Mouse (Mus musculus) forebrain, embryonic 11.5 days (tissue): Measurements from ENCODE around the gene Rybp. TPM values are rescaled to one million over a fixed set of nuclear protein-coding genes. Genes with fewer than 3 reads are reported as not detected.

ENCODE experiments used
- ATAC-seq: fragments of 200-750 bp; cut with Nextera tagmentation; replicated peaks from 2 replicates; pipeline ENCODE4 v1.8.0; 2017; ENCODE audit warnings: moderate TSS enrichment; ENCODE audit not compliant: low FRiP score
- DNase-seq: peaks from one replicate; pipeline ENCODE4 v3.0.0-alpha.2; 2017; ENCODE audit warnings: low spot score
- H3K27ac ChIP-seq: fragments of 300-500 bp; sonication (generic); 2 replicates; pipeline ENCODE4 v1.5.1; 2014; ENCODE audit warnings: low read depth, low read length
- H3K27me3 ChIP-seq: fragments of 300-500 bp; sonication (generic); 2 replicates; pipeline ENCODE4 v1.6.1; 2014; ENCODE audit warnings: mild to moderate bottlenecking, low read length, mixed read lengths; ENCODE audit not compliant: control insufficient read depth, insufficient read depth
- H3K36me3 ChIP-seq: fragments of 300-500 bp; sonication (generic); 2 replicates; pipeline ENCODE4 v1.6.1; 2014; ENCODE audit warnings: mild to moderate bottlenecking, low read length, moderate library complexity, mixed read lengths; ENCODE audit not compliant: control insufficient read depth, insufficient read depth
- H3K4me1 ChIP-seq: fragments of 300-500 bp; sonication (generic); replicated peaks from 2 replicates; pipeline ENCODE4 v1.6.1; 2014; ENCODE audit warnings: low read length, mixed read lengths; ENCODE audit not compliant: control insufficient read depth, insufficient read depth
- H3K4me2 ChIP-seq: fragments of 300-500 bp; sonication (generic); 2 replicates; pipeline ENCODE4 v1.6.1; 2014; ENCODE audit warnings: low read depth, mild to moderate bottlenecking, low read length, moderate library complexity, mixed read lengths; ENCODE audit not compliant: severe bottlenecking
- H3K4me3 ChIP-seq: fragments of 300-500 bp; sonication (generic); 2 replicates; pipeline ENCODE4 v1.5.1; 2014; ENCODE audit warnings: low read depth, low read length
- H3K9ac ChIP-seq: fragments of 300-500 bp; sonication (generic); 2 replicates; pipeline ENCODE4 v1.6.1; 2014; ENCODE audit warnings: low read length
- H3K9me3 ChIP-seq: fragments of 300-500 bp; sonication (generic); 2 replicates; pipeline ENCODE4 v1.6.1; 2016; ENCODE audit warnings: low read length, mixed read lengths; ENCODE audit not compliant: control insufficient read depth
- WGBS: fragments of 180-500 bp; shearing (Covaris S2); extraction: QIAGEN DNeasy Blood & Tissue Kit; methylation state at CpG from one replicate; pipeline ENCODE4 v1.1.7; 2014; 5-methylcytosine and 5-hydroxymethylcytosine counted together
- polyA plus RNA-seq: library from polyadenylated mRNA; unstranded; fragments of >200 nt; fragmentation: Nextera tagmentation; extraction: Ambion mirVana; gene quantifications from 2 replicates; pipeline ENCODE4 v1.2.1, GENCODE M21; 2014

Gene Rybp
- polyA plus RNA-seq, 1 experiment from 2014 or later = 11.3 TPM

DNA sequence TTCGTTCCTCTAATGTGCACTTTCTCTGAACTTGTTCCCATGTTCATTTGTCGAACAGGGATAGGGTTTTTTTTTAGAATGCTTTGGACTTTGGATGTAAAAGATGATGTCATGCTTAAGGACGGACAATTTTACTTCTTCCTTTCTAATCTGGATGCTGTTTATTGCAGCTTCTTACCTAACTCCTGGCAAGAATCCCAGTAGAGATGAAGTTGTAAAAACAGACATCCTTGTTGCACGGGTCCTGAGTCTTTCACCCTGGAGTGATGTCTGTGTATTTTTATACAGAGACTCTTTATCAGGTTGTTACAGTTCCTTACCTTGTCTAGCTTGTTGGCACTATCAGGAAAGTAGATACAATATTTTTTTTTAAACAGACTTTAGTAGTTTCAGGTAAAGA, 65.5 kb downstream of the Rybp start:
- Histone ChIP-seq H3K27ac (no peak overlapping the region), H3K9ac (no peak overlapping the region), H3K36me3 (no peaks in the 10 kb centered on the region), H3K9me3 (no peaks in the 10 kb centered on the region), H3K27me3 (no peaks in the 10 kb centered on the region), H3K4me1 (no peaks in the 10 kb centered on the region; the same call in 1 of the 2 replicates), H3K4me2 (no peak overlapping the region), H3K4me3 (no peak overlapping the region)
- DNase-seq (no peak), ATAC-seq (no peak)
- 86% methylated on average over 4 of the region's 4 CpGs for WGBS

DNA sequence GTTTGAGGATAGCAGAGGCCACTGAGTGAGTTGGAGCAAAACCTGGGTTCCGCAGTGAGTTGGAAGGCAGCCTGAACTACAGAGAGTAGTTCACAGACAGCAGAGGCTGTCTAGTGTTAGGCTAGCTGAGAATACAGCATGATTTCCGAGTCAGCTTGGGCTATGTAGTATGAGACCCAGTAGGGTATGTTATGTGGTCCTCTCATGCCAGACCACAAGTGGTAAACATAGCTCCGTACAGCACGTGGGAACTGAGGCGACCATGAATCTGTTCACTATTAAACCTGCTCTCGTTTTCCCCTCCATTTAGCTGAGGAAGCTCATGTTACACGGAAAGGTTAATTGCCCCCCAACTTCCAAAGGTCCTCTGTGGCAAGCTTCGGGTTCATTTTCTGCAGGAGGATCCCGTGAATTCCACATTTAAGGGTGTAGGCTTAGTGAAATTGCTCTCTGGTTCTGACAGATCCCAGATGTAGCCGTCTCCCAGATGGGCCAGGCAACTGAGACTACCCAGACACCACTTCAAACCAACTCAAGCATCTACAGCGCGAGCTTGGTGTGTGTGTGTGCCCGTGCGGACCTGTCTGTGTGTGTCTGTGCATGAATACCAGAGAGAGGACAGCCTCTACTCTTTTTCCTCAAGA, 66.2 kb downstream of the Rybp start:
- Histone ChIP-seq H3K4me2 (no peak overlapping the region), H3K36me3 (no peaks in the 10 kb centered on the region), H3K27me3 (no peaks in the 10 kb centered on the region), H3K9ac (no peak overlapping the region), H3K9me3 (no peaks in the 10 kb centered on the region), H3K27ac (no peak overlapping the region), H3K4me1 (no peaks in the 10 kb centered on the region; the same call in 1 of the 2 replicates), H3K4me3 (no peak overlapping the region)
- DNase-seq = no peak
- ATAC-seq = no peak
- 82% methylated on average over 14 of the region's 14 CpGs for WGBS

- Histone ChIP-seq H3K4me1 (no peaks in the 10 kb centered on the region; the same call in 1 of the 2 replicates), H3K36me3 (no peaks in the 10 kb centered on the region), H3K4me3 (no peak overlapping the region), H3K27me3 (no peaks in the 10 kb centered on the region), H3K9ac (no peak overlapping the region), H3K4me2 (no peak overlapping the region), H3K9me3 (no peaks in the 10 kb centered on the region), H3K27ac (no peak overlapping the region)
- DNase-seq (no peak), ATAC-seq (no peak)
- WGBS = 81% methylated on average over 3 of the region's 3 CpGs
Measured at GRCm38 (mm10) chr6:100219971-100220370, 67.3 kb downstream of the Rybp start.

DNA sequence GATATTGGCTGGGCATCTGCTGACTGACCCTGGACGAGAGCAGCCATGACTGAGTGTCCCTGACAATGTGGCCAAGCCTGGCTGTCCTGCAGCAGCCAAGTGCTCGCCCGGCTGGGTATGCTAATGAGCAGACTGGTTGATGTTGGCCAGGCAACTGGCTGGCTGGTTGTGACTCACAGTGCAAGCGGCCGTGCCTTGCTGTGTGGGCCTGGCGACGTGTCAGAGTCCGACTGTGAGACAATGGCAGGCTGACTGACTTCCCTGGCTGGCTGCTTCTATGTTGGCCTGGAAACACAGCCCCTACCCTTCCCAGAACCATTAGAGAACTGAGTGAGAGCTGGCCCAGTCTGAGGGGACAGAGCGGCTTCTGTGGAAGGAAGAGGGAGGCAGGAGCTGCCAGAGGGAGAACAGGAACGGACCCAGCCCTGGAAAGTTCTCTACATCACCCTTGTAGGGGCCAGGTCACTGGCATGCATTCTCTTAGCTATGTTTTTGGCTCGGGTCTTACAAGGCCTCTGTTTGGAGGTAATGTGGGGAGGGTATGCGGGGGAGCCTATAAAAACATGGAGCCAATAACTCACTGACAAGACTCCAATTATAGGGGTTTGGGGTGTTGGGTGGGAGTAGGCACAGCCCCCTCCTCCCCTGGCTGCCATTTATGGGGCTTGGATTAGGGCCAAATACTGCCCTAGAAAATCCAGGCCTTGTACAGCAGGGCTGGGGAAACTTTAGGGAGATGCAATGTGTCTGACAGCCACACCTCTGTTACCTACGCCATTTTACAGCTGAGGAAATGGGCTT, 68.5 kb downstream of the Rybp start:
- Histone ChIP-seq H3K27ac (no peak overlapping the region), H3K36me3 (no peaks in the 10 kb centered on the region), H3K9ac (no peak overlapping the region), H3K4me3 (no peak overlapping the region), H3K27me3 (no peaks in the 10 kb centered on the region), H3K4me2 (no peak overlapping the region), H3K4me1 (no peaks in the 10 kb centered on the region; the same call in 1 of the 2 replicates), H3K9me3 (no peaks in the 10 kb centered on the region)
- 49% methylated on average over 13 of the region's 13 CpGs for WGBS
- ATAC-seq (peak; percentile 77), DNase-seq (peak; percentile 78)

DNA sequence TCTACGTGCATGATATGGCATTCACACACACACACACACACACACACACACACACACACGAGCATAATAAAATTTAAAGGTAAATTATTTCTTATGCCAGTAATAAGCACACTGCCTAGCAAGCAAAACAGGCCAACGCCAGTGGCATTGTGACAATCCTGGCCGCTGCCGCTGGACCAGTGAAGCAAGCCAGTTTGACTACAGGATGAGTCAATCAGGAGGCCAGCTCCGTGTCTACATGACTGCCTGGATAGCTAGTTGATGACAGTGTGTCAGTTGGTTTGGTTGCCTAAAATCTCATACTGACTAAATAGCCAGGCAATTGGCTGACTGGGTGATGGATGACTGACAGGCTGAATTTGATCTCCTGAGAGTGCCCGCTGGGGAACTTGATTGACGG, 69.8 kb downstream of the Rybp start:
- peaks cover 8% of the 10 kb centered on the region; the same call in 1 of the 2 replicates for H3K4me1 ChIP-seq
- no peak overlapping the region for H3K4me2 ChIP-seq
- WGBS = 90% methylated on average over 8 of the region's 8 CpGs
- H3K27me3 ChIP-seq = no peaks in the 10 kb centered on the region
- DNase-seq = no peak
- no peak overlapping the region for H3K27ac ChIP-seq
- H3K36me3 ChIP-seq = no peaks in the 10 kb centered on the region
- H3K9me3 ChIP-seq = no peaks in the 10 kb centered on the region
- H3K4me3 ChIP-seq = no peak overlapping the region
- H3K9ac ChIP-seq = no peak overlapping the region
- ATAC-seq = no peak

- WGBS = 84% methylated on average over 5 of the region's 5 CpGs
Measured at GRCm38 (mm10) chr6:100216945-100217344, 70.3 kb downstream of the Rybp start.

DNA sequence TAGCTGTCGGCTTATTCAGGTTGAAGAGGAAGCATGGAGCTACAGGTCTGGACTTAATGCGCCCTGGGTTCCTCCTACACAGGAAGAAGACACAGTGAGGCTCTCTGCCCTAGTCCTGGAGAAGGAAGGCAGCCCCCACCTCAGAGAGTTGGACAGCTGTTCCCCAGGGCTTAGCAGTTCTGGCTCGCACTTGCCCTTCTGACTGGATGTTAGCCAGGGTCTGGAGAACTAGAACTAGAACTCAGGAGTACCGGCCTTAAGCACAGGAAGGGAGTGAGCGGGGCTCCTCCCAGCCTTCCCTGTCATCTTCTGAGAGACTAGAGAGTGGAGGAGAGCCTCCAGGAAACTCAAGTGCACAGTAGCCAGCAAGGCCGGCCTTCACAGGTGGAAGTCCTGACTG, 71.5 kb downstream of the Rybp start:
- ATAC-seq (no peak), DNase-seq (no peak)
- peaks cover 8% of the 10 kb centered on the region; the same call in 1 of the 2 replicates for H3K4me1 ChIP-seq
- no peak overlapping the region for H3K4me2 ChIP-seq
- H3K36me3 ChIP-seq = no peaks in the 10 kb centered on the region
- no peak overlapping the region for H3K4me3 ChIP-seq
- 77% methylated on average over 6 of the region's 6 CpGs for WGBS
- H3K27me3 ChIP-seq = no peaks in the 10 kb centered on the region
- no peaks in the 10 kb centered on the region for H3K9me3 ChIP-seq
- no peak overlapping the region for H3K27ac ChIP-seq
- H3K9ac ChIP-seq = no peak overlapping the region

More at GRCm38 (mm10) chr6:100216945-100217344, 70.3 kb downstream of the Rybp start:
- Histone ChIP-seq H3K4me2 (no peak overlapping the region), H3K4me1 (peaks cover 8% of the 10 kb centered on the region; the same call in 1 of the 2 replicates), H3K36me3 (no peaks in the 10 kb centered on the region), H3K27ac (no peak overlapping the region), H3K9me3 (no peaks in the 10 kb centered on the region), H3K4me3 (no peak overlapping the region), H3K27me3 (no peaks in the 10 kb centered on the region), H3K9ac (no peak overlapping the region)
- ATAC-seq (no peak), DNase-seq (no peak)

- DNase-seq (peak; percentile 45), ATAC-seq (no peak)
- Histone ChIP-seq H3K9ac (no peak overlapping the region), H3K27me3 (no peaks in the 10 kb centered on the region), H3K4me2 (no peak overlapping the region), H3K4me3 (no peak overlapping the region), H3K4me1 (peaks cover 8% of the 10 kb centered on the region; the same call in 1 of the 2 replicates), H3K27ac (no peak overlapping the region), H3K9me3 (no peaks in the 10 kb centered on the region), H3K36me3 (no peaks in the 10 kb centered on the region)
- WGBS = 54% methylated on average over 13 of the region's 13 CpGs
Measured at GRCm38 (mm10) chr6:100214132-100214913, 73.0 kb downstream of the Rybp start.
